Mouse (Mus musculus): ENCODE measurements around the gene Rgs18.

Gene Rgs18

DNA sequence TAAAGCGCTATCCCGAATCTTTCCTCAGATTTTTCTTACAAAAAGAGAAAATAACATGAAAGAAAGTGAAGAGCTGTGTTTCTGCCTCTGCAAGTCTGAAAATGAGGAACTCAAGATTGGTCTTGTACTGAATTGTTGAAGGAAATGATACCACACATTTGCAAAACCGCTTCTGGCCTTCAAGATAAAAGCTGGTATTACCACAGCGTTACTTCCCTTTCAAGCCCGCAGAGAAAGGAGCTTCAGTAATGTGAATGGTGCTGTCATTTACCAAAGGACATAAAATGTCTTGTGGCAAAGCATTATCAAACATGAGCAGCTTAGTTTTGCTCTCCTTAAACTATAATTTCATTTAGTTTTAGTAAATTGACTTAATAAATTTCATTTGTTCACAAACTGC lies at the start of gene Rgs18:
TSS of gene Rgs18 (minus strand) at position 105 of the 400 bp plus-strand sequence.
- no peak for DNase-seq

DNA sequence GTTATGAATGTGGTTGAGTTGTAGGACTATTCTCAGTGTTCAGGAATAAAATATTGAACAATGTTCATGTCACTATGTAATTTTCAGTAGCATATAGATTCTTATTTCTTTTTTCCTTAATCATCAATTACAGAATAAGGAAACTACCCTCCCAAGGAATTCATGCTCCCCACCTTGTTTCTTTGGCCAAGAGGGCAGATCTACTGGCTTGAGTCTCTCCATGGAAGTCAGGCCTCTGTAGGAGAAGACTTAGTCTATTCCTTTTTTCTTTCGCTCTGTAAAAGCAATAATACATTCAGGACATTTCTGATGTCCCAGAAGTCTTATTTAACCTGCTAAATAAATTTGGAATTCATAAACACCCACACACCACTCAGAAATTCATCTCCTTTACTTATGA lies 841 bp downstream of the Rgs18 start:
- DNase-seq = no peak

DNA sequence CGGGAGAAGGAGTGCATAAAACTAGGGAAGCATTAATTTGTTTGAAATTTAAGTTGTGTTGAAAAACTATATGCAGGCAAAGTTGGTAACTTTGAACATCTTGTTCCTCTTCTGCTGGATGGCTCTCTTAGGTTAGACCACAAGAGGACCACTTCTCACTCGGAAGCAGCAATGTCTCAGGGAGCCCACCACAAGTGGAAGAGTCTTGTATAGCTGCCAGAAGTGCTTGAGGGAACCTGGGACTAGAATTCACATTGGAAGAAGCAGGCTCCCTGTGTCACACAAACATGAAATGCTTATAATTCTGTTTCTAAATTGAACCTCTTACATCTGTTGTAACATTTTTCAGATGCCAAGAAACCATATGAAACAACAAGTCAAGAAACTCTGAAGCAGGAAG lies 9.0 kb downstream of the Rgs18 start:
- DNase-seq = no peak

DNA sequence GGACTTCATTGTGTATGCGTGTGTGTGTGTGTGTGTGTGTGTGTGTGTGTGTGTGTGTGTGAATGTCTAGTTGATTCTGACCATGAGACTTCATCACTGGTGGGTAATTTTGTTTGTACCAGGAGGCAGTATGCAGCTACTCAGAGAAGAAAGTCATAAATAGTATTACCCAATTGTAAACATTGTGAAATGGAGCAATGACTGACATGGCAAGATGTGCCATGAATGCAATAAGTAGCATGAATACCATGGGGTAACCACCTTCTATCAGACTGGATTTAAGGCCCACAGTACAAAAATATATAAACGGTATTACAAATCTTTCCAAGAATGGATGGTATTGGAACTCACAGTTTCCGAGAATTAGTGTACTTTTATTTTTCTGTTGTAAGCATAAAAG lies 14.4 kb downstream of the Rgs18 start:
- no peak for DNase-seq

DNA sequence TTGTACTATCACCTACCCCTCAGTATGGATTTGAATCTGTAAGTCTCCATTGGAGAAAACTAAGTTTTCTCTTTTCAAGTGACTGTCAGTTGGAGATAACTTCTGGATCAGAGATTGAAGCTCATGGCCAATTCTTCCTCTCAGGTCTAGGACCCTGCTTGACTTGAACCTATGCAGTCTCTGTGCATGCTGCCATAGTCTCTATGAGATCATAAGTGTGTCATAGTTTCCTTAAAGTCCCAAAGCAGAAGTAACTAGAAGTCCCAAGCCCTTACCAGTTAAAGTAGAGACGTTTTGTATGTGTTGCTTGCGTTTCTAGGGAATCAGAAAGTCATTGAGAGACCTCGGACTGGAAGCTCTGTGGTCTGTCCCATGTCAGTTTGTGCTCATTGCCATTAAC lies 24.5 kb downstream of the Rgs18 start:
- DNase-seq = no peak

DNA sequence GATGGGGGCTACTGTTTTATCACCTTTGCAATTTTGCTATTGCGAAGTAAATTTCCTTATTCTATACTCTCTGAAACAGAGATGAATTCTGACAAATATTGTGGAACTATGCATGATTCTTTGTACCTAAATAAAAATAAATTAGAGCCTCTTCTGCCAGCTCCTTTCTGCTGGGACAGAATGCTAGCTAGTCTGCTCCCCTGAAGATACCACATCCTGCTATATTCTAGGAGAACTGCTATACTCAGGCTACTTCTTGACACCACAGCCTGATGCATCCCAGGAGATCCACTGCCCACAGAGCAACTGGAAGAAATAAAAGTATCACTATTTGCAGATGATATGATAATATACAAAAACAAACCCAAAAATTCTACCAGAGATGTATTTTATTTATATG lies 29.1 kb downstream of the Rgs18 start:
- DNase-seq = no peak

DNA sequence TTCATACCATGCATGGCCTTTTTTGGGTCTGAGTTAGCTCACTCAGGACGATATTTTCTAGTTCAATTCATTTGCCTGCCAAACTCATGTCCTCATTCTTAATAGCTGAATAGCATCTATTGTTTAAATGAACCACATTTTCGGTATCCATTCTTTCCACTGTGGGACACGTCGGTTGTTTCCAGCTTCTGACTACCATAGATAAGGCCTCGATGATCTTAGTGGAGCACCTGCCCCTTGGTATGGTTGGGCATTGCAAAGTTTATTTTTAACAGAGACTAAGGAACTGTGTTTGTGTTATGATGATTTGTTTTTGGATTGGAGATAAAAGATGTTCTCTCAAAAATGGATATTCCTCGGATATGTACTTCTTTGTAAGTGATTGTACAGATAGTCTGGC lies 37.5 kb downstream of the Rgs18 start:
- DNase-seq = no peak

DNA sequence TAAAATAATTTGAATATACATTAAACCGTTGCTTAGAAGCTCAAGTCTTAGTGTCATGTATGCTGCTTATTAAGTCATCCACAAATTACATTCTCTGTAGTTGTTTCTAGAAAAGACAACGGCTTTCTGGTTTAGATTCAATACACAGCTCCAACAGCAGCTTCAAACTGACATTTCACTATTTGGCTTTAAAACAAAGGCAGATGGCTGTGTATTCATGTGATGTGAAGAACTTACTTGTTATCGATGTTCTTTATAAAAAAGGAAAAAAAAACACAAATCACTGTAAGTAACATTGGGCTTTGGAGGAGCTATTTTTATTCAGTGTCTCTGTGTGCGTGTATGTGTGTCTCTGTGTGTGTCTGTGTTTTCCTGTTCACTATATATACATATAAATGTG lies 54.5 kb downstream of the Rgs18 start:
- DNase-seq = no peak

DNA sequence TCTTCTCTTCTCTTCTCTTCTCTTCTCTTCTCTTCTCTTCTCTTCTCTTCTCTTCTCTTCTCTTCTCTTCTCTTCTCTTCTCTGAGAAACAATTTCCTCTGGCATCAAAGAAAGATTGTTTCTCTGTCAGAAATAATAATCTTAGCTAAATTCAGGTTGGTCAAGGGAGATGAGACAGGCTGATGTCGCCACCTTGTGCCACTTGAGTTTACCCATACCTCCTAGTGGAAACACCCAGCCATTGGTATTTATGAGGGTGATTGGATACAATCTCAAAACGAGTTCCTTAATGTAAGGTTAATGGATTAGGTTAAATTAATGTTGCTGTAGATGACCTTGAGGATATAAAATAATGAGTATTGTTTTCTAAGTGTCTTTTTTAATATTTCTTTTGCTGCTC lies 70.9 kb downstream of the Rgs18 start:
- no peak for DNase-seq

Data from kidney, postnatal 14 days (tissue).